Comparison of ENCODE assay signal across 8 mouse cellular contexts in genomic region chr8:124284984-124285576, GRCm38 (mm10). TPM values are rescaled to one million over a fixed set of nuclear protein-coding genes. Genes with fewer than 3 reads are reported as not detected.
A peak's percentile ranks its signal among the peaks of the same experiment; 100 is the strongest.
DNase-seq lines count a peak whose midpoint lies in the region; ATAC-seq and TF ChIP-seq lines count a peak whose summit lies in the region.
"Had no signal": no experiment of that assay in that cellular context is flagged by ENCODE, and none has a peak within 500 bp of the region (broad histone marks: within the 10 kb centered on the region; RNA-seq: fewer than 3 reads in every experiment).

No protein-coding gene starts in this region.

- WGBS in cerebellum, adult 2 months, result 4% methylated on average over 9 of the region's 9 CpGs
- WGBS in forebrain, embryonic 11.5 days, result 14% methylated on average over 9 of the region's 9 CpGs
- WGBS in hindbrain, embryonic 10.5 days, result 36% methylated on average over 9 of the region's 9 CpGs
- 51% methylated on average over 9 of the region's 9 CpGs for WGBS in limb, embryonic 14.5 days

- no peak overlapping the region for H3K4me3 ChIP-seq in cerebellum, adult 2 months (replicated peaks; ENCODE audit: insufficient read depth, low read depth, low read length)
- H3K4me3 ChIP-seq in forebrain, embryonic 11.5 days (ENCODE audit: low read depth, low read length), result no peak overlapping the region
- H3K4me3 ChIP-seq in hindbrain, embryonic 10.5 days, result peak overlapping the region; percentile 9; the same call in 1 of the 2 replicates
- no peak overlapping the region for H3K4me3 ChIP-seq in limb, embryonic 14.5 days (replicated peaks; ENCODE audit: low read length)
- H3K4me3 ChIP-seq: liver, embryonic 15.5 days had no signal

- peaks cover 83% of the 10 kb centered on the region for H3K4me1 ChIP-seq in cerebellum, adult 2 months (ENCODE audit: control insufficient read depth, insufficient read depth, low read length)
- H3K4me1 ChIP-seq in forebrain, embryonic 11.5 days (replicated peaks; ENCODE audit: control insufficient read depth, insufficient read depth, low read length), result peaks cover 53% of the 10 kb centered on the region
- H3K4me1 ChIP-seq in hindbrain, embryonic 10.5 days (replicated peaks), result peaks cover 82% of the 10 kb centered on the region
- H3K4me1 ChIP-seq in limb, embryonic 14.5 days (ENCODE audit: control insufficient read depth, insufficient read depth, low read length), result peaks cover 38% of the 10 kb centered on the region

- TF ChIP-seq CTCF in cerebellum, adult 2 months (IDR thresholded peaks at IDR 0.05; ENCODE audit: borderline replicate concordance, insufficient read depth, low read depth, low read length), result no peak

- peak; percentile 72 to 73 for DNase-seq in cerebellum, adult 2 months
- DNase-seq in forebrain, embryonic 11.5 days (ENCODE audit: low spot score), result no peak
- DNase-seq in hindbrain, embryonic 10.5 days (ENCODE audit: low spot score), result peak; percentile 35
- no peak for DNase-seq in limb, embryonic 14.5 days (ENCODE audit: low spot score)
- no peak for DNase-seq in thymus, postnatal 0 days (ENCODE audit: low spot score)
- no peak for DNase-seq in left cerebral cortex, adult 9 months (ENCODE audit: low spot score in 2 of 2)
- no peak for DNase-seq in left cerebral cortex, postnatal 36 days (ENCODE audit: low spot score in 2 of 2)

- H3K4me2 ChIP-seq in forebrain, embryonic 11.5 days (ENCODE audit: low read depth, low read length, severe bottlenecking), result peak overlapping the region; percentile 18; the same call in 1 of the 2 replicates
- H3K4me2 ChIP-seq in limb, embryonic 14.5 days (replicated peaks; ENCODE audit: low read depth, low read length, severe bottlenecking), result no peak overlapping the region
- H3K4me2 ChIP-seq: liver, embryonic 15.5 days had no signal

- no peaks in the 10 kb centered on the region for H3K36me3 ChIP-seq in forebrain, embryonic 11.5 days (ENCODE audit: control insufficient read depth, insufficient read depth, low read length)
- no peaks in the 10 kb centered on the region for H3K36me3 ChIP-seq in hindbrain, embryonic 10.5 days
- H3K36me3 ChIP-seq in limb, embryonic 14.5 days (ENCODE audit: control insufficient read depth, insufficient read depth, low read length), result no peaks in the 10 kb centered on the region
- H3K36me3 ChIP-seq: liver, embryonic 15.5 days had no signal

- H3K9ac ChIP-seq in forebrain, embryonic 11.5 days (ENCODE audit: low read length), result peak overlapping the region; percentile 48
- no peak overlapping the region for H3K9ac ChIP-seq in limb, embryonic 14.5 days (ENCODE audit: low read depth, low read length, severe bottlenecking)
- H3K9ac ChIP-seq: liver, embryonic 15.5 days had no signal

- peak; percentile 31; the same call in 1 of the 2 replicates for ATAC-seq in forebrain, embryonic 11.5 days (replicated peaks; ENCODE audit: low FRiP score)
- ATAC-seq in limb, embryonic 14.5 days (ENCODE audit: low FRiP score, low read depth), result no peak

- no peak overlapping the region for H3K27ac ChIP-seq in cerebellum, adult 2 months (ENCODE audit: insufficient read depth, low read length)
- peak overlapping the region; percentile 98 for H3K27ac ChIP-seq in forebrain, embryonic 11.5 days (ENCODE audit: low read depth, low read length)
- peak overlapping the region; percentile 95 for H3K27ac ChIP-seq in hindbrain, embryonic 10.5 days
- 0 out of 2 replicates have a peak overlapping the region, but pooled peaks have one; percentile 68 for H3K27ac ChIP-seq in limb, embryonic 14.5 days (replicated peaks; ENCODE audit: low read depth, low read length)
- H3K27ac ChIP-seq: liver, embryonic 15.5 days had no signal

- intact Hi-C loops in left cerebral cortex, postnatal 36 days (cut with DNase I), result loop anchor here (5.0 kb wide), 1 partner anchor 53 kb away; the partner anchor contains the start of gene Galnt2

- no peak for TF ChIP-seq POLR2A in cerebellum, adult 2 months (IDR thresholded peaks at IDR 0.05; ENCODE audit: borderline replicate concordance, insufficient read depth, low read length)
- no peak for TF ChIP-seq POLR2A in limb, embryonic 14.5 days (IDR thresholded peaks at IDR 0.05; ENCODE audit: borderline replicate concordance, extremely low read depth, insufficient read depth, insufficient read length)

- no peaks in the 10 kb centered on the region for H3K27me3 ChIP-seq in cerebellum, adult 2 months (ENCODE audit: control insufficient read depth, insufficient read depth, low read length)
- H3K27me3 ChIP-seq in forebrain, embryonic 11.5 days (ENCODE audit: control insufficient read depth, insufficient read depth, low read length), result no peaks in the 10 kb centered on the region
- H3K27me3 ChIP-seq in hindbrain, embryonic 10.5 days (ENCODE audit: insufficient read depth, poor library complexity, severe bottlenecking), result no peaks in the 10 kb centered on the region
- no peaks in the 10 kb centered on the region for H3K27me3 ChIP-seq in limb, embryonic 14.5 days (ENCODE audit: control insufficient read depth, insufficient read depth, low read length)
- H3K27me3 ChIP-seq: liver, embryonic 15.5 days had no signal

- no peaks in the 10 kb centered on the region for H3K9me3 ChIP-seq in forebrain, embryonic 11.5 days (ENCODE audit: control insufficient read depth, low read length)
- no peaks in the 10 kb centered on the region for H3K9me3 ChIP-seq in hindbrain, embryonic 10.5 days
- no peaks in the 10 kb centered on the region for H3K9me3 ChIP-seq in limb, embryonic 14.5 days (ENCODE audit: control insufficient read depth, low read length)
- H3K9me3 ChIP-seq: liver, embryonic 15.5 days had no signal

RNA-seq across cellular contexts. Expression of gene Galnt2, which starts 53.9 kb away (rescaled TPM):
- 22.6 and 23.8 TPM in 2 replicates for polyA plus RNA-seq in cerebellum, adult 2 months (2012; rRNA removed)
- 81.6 and 83.7 TPM in 2 replicates for polyA plus RNA-seq in forebrain, embryonic 11.5 days (2014; fragmentation: Nextera tagmentation; extraction: Ambion mirVana)
- 42.2 and 56.0 TPM in 2 replicates for polyA plus RNA-seq in hindbrain, embryonic 10.5 days (2016; fragmentation: Nextera tagmentation; extraction: Ambion mirVana)
- polyA plus RNA-seq in limb, embryonic 14.5 days (2012; rRNA removed), result 34.9 and 37.8 TPM in 2 replicates
- 66.9 and 76.1 TPM in 2 replicates for polyA plus RNA-seq in limb, embryonic 14.5 days (2014; fragmentation: Nextera tagmentation; extraction: Ambion mirVana)
- polyA plus RNA-seq in thymus, postnatal 0 days (2015; fragmentation: Nextera tagmentation; extraction: Ambion mirVana), result 70.9 and 73.9 TPM in 2 replicates
- 10 to 100 TPM; 45.4 to 49.7 TPM for total RNA-seq in left cerebral cortex, postnatal 36 days (2021)

Comparison
In these comparisons a context has a peak if more than half of its experiments do, and no peak if none do; other contexts are left out.
1. DNase-seq: peak in cerebellum, adult 2 months (2 of 2) and hindbrain, embryonic 10.5 days (single experiment); none in forebrain, embryonic 11.5 days (single experiment), limb, embryonic 14.5 days (single experiment), thymus, postnatal 0 days (single experiment), left cerebral cortex, adult 9 months (0 of 2) and left cerebral cortex, postnatal 36 days (0 of 2).